Mouse (Mus musculus): ENCODE measurements around the gene Notch2. TPM values are rescaled to one million over a fixed set of nuclear protein-coding genes. Genes with fewer than 3 reads are reported as not detected.

Notch2 gene
- total and polyA plus RNA-seq, 2 experiments from 2014 or later: 6.1 to 22.8 TPM

DNA sequence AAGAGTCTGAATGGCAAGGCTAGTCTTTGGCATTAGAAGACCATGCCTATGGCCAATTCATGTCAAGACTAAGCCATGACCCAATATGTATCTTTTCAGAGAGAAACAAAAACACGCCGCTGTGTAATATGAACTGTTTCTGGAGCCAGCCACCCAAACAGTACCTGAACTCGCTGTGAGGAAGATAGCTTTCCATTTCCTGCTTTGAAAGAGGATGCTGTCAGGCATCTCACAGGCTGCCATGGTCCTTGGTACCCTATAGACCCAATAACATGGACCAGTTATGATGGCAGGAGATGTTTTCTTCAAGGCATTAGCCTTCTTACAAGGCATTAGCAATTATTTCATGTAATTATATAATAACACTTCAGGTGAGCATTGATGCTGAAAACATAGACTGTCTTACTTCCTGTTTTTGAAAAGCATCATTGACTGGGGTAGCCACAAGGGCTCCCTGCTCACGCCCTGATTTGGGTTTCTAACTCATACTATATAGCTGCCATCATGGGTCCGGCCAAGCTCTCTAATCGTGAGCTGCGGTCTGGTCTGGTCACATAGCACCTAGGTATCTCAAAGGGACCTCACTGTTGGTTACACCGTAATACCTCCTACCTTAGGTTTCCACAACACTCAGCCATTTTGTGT is 32.5 kb upstream of the Notch2 start:
- H3K9me3 ChIP-seq (ENCODE audit: low read length): no peaks in the 10 kb centered on the region
- no peak overlapping the region for H3K4me2 ChIP-seq (ENCODE audit: low read depth, low read length, poor library complexity, severe bottlenecking)
- TF ChIP-seq CTCF (IDR thresholded peaks at IDR 0.05): no peak
- no peak overlapping the region for H3K27ac ChIP-seq (ENCODE audit: low read depth, low read length)
- H3K27me3 ChIP-seq (ENCODE audit: insufficient read depth, low read length): no peaks in the 10 kb centered on the region
- DNase-seq (ENCODE audit: low spot score): no peak
- H3K4me3 ChIP-seq (ENCODE audit: low read depth, low read length): no peak overlapping the region
- H3K36me3 ChIP-seq (ENCODE audit: insufficient read depth, low read length): no peaks in the 10 kb centered on the region
- 93% methylated on average over 8 of the region's 8 CpGs for WGBS
- H3K9ac ChIP-seq (replicated peaks; ENCODE audit: low read length, poor library complexity, severe bottlenecking): no peak overlapping the region
- no peaks in the 10 kb centered on the region for H3K4me1 ChIP-seq (ENCODE audit: insufficient read depth, low read length)
- ATAC-seq (ENCODE audit: low FRiP score): no peak

DNA sequence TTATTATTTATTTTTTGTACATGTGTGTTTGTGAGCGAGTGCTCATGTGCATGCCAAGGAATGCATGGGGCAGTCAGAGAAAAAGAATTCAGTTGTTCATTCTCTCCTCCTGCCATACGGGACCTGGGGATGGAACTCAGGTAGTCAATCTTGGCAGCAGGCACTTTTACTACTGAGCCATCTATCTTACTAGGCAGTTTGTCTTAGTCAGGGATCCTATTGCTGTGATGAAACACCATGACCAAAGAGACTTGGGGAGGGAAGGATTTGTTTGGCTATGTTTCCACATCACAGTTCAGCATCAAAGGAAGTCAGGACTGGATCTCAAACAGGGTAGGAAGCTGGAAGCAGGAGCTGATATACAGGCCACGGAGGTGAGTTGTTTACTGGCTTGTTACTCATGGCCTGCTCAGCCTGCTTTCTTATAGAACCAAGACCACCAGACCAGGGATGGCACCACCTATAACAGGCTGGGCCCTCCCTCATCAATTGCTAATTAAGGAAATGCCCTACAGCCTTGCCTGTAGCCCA is 31.9 kb upstream of the Notch2 start:
- no peak for DNase-seq (ENCODE audit: low spot score)
- 93% methylated on average over 3 of the region's 3 CpGs for whole genome bisulfite sequencing
- no peak for ATAC-seq (ENCODE audit: low FRiP score)
- Histone ChIP-seq H3K4me1 (ENCODE audit: insufficient read depth, low read length) (no peaks in the 10 kb centered on the region), H3K9me3 (ENCODE audit: low read length) (no peaks in the 10 kb centered on the region), H3K36me3 (ENCODE audit: insufficient read depth, low read length) (no peaks in the 10 kb centered on the region), H3K9ac (replicated peaks; ENCODE audit: low read length, poor library complexity, severe bottlenecking) (no peak overlapping the region), H3K4me3 (ENCODE audit: low read depth, low read length) (no peak overlapping the region), H3K27ac (ENCODE audit: low read depth, low read length) (no peak overlapping the region), H3K4me2 (ENCODE audit: low read depth, low read length, poor library complexity, severe bottlenecking) (no peak overlapping the region), H3K27me3 (ENCODE audit: insufficient read depth, low read length) (no peaks in the 10 kb centered on the region)
- TF ChIP-seq CTCF (IDR thresholded peaks at IDR 0.05): no peak

DNA sequence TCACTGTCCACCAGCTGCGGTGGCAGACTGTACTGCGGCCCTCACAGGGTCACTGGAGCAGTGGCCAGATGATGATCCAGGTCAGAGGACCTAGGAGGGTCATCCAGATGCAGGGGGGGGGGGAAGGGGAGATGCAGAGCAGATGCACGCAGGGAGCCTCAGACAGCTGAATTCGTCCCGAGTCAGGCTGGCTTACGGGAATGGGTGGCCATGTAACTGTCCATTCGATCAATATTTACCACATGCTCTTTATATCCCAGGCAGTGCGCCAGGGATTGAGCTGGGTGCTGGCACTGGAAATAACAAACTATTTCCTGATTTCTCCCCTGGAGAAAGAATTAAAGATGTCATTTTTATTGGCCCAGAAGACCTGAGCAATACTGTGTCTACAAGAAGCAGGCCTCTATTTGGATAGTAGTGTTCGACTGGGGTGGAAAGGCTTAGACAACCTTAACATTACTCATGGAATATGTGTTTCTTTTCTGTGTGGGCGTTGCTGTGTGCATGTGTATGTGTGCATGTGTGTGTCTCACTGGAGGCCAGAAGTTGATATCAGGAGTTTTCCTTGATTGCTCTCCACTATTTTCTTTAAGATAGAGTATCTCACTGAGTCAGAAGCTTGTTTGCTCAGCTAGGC is 28.3 kb upstream of the Notch2 start:
- Histone ChIP-seq H3K4me2 (ENCODE audit: low read depth, low read length, poor library complexity, severe bottlenecking) (no peak overlapping the region), H3K27ac (ENCODE audit: low read depth, low read length) (no peak overlapping the region), H3K27me3 (ENCODE audit: insufficient read depth, low read length) (no peaks in the 10 kb centered on the region), H3K9ac (replicated peaks; ENCODE audit: low read length, poor library complexity, severe bottlenecking) (no peak overlapping the region), H3K9me3 (ENCODE audit: low read length) (no peaks in the 10 kb centered on the region), H3K4me1 (ENCODE audit: insufficient read depth, low read length) (no peaks in the 10 kb centered on the region), H3K4me3 (ENCODE audit: low read depth, low read length) (no peak overlapping the region), H3K36me3 (ENCODE audit: insufficient read depth, low read length) (no peaks in the 10 kb centered on the region)
- no peak for TF ChIP-seq CTCF (IDR thresholded peaks at IDR 0.05)
- DNase-seq (ENCODE audit: low spot score) (no peak), ATAC-seq (ENCODE audit: low FRiP score) (no peak)
- 87% methylated on average over 10 of the region's 10 CpGs for WGBS

DNA sequence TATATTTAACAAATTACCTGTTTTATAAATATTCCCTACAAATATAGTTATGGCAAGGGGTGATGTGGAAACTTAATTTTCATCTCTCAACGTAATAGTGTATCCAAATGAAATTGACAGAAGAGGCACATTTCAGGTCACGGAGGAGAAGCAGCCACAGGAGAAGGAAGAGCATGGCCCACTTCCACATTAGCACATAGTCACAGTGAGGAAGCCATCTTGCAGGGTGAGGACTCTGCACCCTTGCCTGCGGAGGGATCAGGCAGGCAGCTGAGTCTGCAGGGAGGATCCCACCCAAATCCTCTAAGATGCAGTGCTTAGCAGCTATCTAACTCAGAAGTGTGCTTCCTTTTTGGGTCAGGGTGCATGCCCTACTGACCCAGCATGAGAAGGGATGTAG is 27.6 kb upstream of the Notch2 start:
- H3K36me3 ChIP-seq (ENCODE audit: insufficient read depth, low read length): no peaks in the 10 kb centered on the region
- no peak for DNase-seq (ENCODE audit: low spot score)
- TF ChIP-seq CTCF (IDR thresholded peaks at IDR 0.05): no peak
- 88% methylated on average over 3 of the region's 3 CpGs for WGBS
- H3K9me3 ChIP-seq (ENCODE audit: low read length): no peaks in the 10 kb centered on the region
- H3K4me1 ChIP-seq (ENCODE audit: insufficient read depth, low read length): no peaks in the 10 kb centered on the region
- no peak overlapping the region for H3K9ac ChIP-seq (replicated peaks; ENCODE audit: low read length, poor library complexity, severe bottlenecking)
- no peaks in the 10 kb centered on the region for H3K27me3 ChIP-seq (ENCODE audit: insufficient read depth, low read length)
- H3K27ac ChIP-seq (ENCODE audit: low read depth, low read length): no peak overlapping the region
- no peak for ATAC-seq (ENCODE audit: low FRiP score)
- no peak overlapping the region for H3K4me3 ChIP-seq (ENCODE audit: low read depth, low read length)
- H3K4me2 ChIP-seq (ENCODE audit: low read depth, low read length, poor library complexity, severe bottlenecking): no peak overlapping the region

DNA sequence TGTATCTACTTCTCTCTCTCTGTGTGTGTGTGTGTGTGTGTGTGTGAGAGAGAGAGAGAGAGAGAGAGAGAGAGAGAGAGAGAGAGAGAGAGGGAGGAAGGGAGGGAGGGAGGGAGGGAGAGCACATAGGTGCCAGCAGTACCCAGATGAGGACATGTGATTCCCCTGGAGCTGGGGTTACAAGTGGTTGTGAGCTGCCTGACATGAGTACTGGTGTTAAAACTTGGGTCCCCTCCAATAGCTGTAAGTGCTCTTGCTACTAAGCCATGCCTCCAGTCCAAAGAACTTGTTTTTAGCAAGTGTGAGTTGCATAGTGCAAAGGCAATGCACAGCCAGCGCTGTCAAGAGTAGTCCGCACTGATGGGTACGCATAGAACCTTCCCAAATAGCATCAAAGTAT is 26.2 kb upstream of the Notch2 start:
- Histone ChIP-seq H3K4me1 (ENCODE audit: insufficient read depth, low read length) (no peaks in the 10 kb centered on the region), H3K36me3 (ENCODE audit: insufficient read depth, low read length) (no peaks in the 10 kb centered on the region), H3K9ac (replicated peaks; ENCODE audit: low read length, poor library complexity, severe bottlenecking) (no peak overlapping the region), H3K27me3 (ENCODE audit: insufficient read depth, low read length) (no peaks in the 10 kb centered on the region), H3K9me3 (ENCODE audit: low read length) (no peaks in the 10 kb centered on the region), H3K4me2 (ENCODE audit: low read depth, low read length, poor library complexity, severe bottlenecking) (no peak overlapping the region), H3K4me3 (ENCODE audit: low read depth, low read length) (no peak overlapping the region), H3K27ac (ENCODE audit: low read depth, low read length) (no peak overlapping the region)
- 94% methylated on average over 3 of the region's 3 CpGs for WGBS
- TF ChIP-seq CTCF (IDR thresholded peaks at IDR 0.05): no peak
- ATAC-seq (ENCODE audit: low FRiP score): no peak
- no peak for DNase-seq (ENCODE audit: low spot score)

DNA sequence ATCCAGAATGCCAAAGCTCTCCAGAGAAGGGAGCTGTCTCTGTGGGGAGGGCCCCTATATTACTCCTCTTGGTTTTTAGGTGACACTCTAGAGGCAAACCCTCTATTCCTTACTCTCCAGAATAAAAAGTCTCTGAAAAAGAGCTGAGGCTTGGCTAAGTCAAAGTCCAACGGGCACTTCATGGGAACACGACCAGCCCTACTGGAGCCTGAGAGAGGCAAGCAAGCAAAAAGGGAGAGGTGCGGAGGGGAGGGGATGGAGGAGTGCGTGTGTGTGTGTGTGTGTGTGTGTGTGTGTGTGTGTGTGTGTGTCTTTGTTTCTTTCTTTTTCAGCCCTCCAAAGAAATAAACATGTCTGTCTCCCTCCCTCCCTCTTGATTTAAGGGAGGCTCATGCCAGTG is 24.6 kb upstream of the Notch2 start:
- TF ChIP-seq CTCF (IDR thresholded peaks at IDR 0.05): no peak
- Histone ChIP-seq H3K9ac (replicated peaks; ENCODE audit: low read length, poor library complexity, severe bottlenecking) (no peak overlapping the region), H3K9me3 (ENCODE audit: low read length) (no peaks in the 10 kb centered on the region), H3K36me3 (ENCODE audit: insufficient read depth, low read length) (no peaks in the 10 kb centered on the region), H3K4me2 (ENCODE audit: low read depth, low read length, poor library complexity, severe bottlenecking) (no peak overlapping the region), H3K4me1 (ENCODE audit: insufficient read depth, low read length) (no peaks in the 10 kb centered on the region), H3K27me3 (ENCODE audit: insufficient read depth, low read length) (no peaks in the 10 kb centered on the region), H3K4me3 (ENCODE audit: low read depth, low read length) (no peak overlapping the region), H3K27ac (ENCODE audit: low read depth, low read length) (no peak overlapping the region)
- no peak for ATAC-seq (ENCODE audit: low FRiP score)
- 73% methylated on average over 4 of the region's 4 CpGs for WGBS
- no peak for DNase-seq (ENCODE audit: low spot score)
